Mouse (Mus musculus): ENCODE measurements around the gene Gp2.

DNA sequence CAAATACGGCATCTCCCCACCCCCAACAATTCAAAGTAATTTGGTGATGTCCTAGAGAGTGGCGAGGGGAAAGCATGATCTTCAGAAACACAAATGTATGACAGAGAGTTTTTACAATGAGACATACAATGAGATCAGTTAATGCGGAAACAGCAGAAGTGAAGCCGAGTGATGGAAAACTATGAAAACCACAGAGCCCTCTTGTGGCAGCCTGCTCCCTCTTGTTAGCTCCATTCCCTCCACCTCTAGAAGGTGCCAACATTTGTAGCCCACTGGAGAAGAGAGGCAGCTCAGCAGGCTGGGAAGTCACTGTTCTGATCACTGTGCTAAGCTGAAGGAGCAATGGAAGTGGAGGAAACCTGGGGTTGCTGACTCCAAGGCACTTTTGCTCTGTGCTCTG, 15.2 kb downstream of the Gp2 start:
- TF ChIP-seq CTCF (conservative IDR thresholded peaks at IDR 0.05; ENCODE audit: low read length) (no peak), NANOG (IDR thresholded peaks at IDR 0.05; ENCODE audit: borderline replicate concordance, low read length) (no peak), POU5F1 (IDR thresholded peaks at IDR 0.05; ENCODE audit: borderline replicate concordance, low read length) (no peak)

Data from E14TG2a.4 (cell line).